Mouse (Mus musculus): ENCODE results near the gene Spry2. TPM values are rescaled to one million over a fixed set of nuclear protein-coding genes. Genes with fewer than 3 reads are reported as not detected.

Gene Spry2
- polyA plus RNA-seq, 1 experiment from 2014 or later: 80.3 TPM

GRCm38 (mm10) chr14:105905509-105905908, 8.9 kb upstream of the Spry2 start:
- no peaks in the 10 kb centered on the region for H3K4me1 ChIP-seq (replicated peaks)

GRCm38 (mm10) chr14:105902807-105903206, 6.2 kb upstream of the Spry2 start:
- no peak for ATAC-seq (ENCODE audit: insufficient number of reproducible peaks, insufficient read depth, low FRiP score, low TSS enrichment, low read depth)
- H3K9me3 ChIP-seq: no peaks in the 10 kb centered on the region
- H3K36me3 ChIP-seq: no peaks in the 10 kb centered on the region
- H3K27ac ChIP-seq: no peak overlapping the region
- H3K4me3 ChIP-seq (replicated peaks): no peak overlapping the region
- no peak overlapping the region for H3K4me2 ChIP-seq
- peaks cover 4% of the 10 kb centered on the region for H3K4me1 ChIP-seq (replicated peaks)
- no peak overlapping the region for H3K9ac ChIP-seq (replicated peaks)
- no peaks in the 10 kb centered on the region for H3K27me3 ChIP-seq
- 85% methylated on average over 7 of the region's 7 CpGs for WGBS

More at GRCm38 (mm10) chr14:105905509-105905908, 8.9 kb upstream of the Spry2 start:
- H3K9me3 ChIP-seq: no peaks in the 10 kb centered on the region
- no peak for ATAC-seq (ENCODE audit: insufficient number of reproducible peaks, insufficient read depth, low FRiP score, low TSS enrichment, low read depth)
- no peak overlapping the region for H3K9ac ChIP-seq (replicated peaks)
- no peak overlapping the region for H3K4me2 ChIP-seq
- no peak overlapping the region for H3K27ac ChIP-seq
- H3K27me3 ChIP-seq: no peaks in the 10 kb centered on the region
- no peak overlapping the region for H3K4me3 ChIP-seq (replicated peaks)
- no peaks in the 10 kb centered on the region for H3K36me3 ChIP-seq
- WGBS: 94% methylated on average over 4 of the region's 4 CpGs

- Histone ChIP-seq H3K4me2 (no peak overlapping the region), H3K36me3 (no peaks in the 10 kb centered on the region), H3K27me3 (no peaks in the 10 kb centered on the region), H3K4me3 (replicated peaks) (no peak overlapping the region), H3K9ac (replicated peaks) (no peak overlapping the region), H3K4me1 (replicated peaks) (peaks cover 4% of the 10 kb centered on the region), H3K9me3 (no peaks in the 10 kb centered on the region), H3K27ac (no peak overlapping the region)
- no peak for ATAC-seq (ENCODE audit: insufficient number of reproducible peaks, insufficient read depth, low FRiP score, low TSS enrichment, low read depth)
- WGBS: 89% methylated on average over 3 of the region's 3 CpGs
These were observed 4.2 kb upstream of the Spry2 start for GRCm38 (mm10) chr14:105900841-105901240.

GRCm38 (mm10) chr14:105899116-105899515, 2.5 kb upstream of the Spry2 start:
- H3K36me3 ChIP-seq: no peaks in the 10 kb centered on the region
- H3K9ac ChIP-seq (replicated peaks): peak overlapping the region; percentile 99

GRCm38 (mm10) chr14:105898266-105899111, 1.9 kb upstream of the Spry2 start:
- Histone ChIP-seq H3K4me2 (peak overlapping the region; percentile 89), H3K27ac (peak overlapping the region; percentile 99), H3K9me3 (no peaks in the 10 kb centered on the region), H3K36me3 (peaks cover 2% of the 10 kb centered on the region; the same call in 1 of the 2 replicates), H3K9ac (replicated peaks) (peak overlapping the region; percentile 99), H3K27me3 (no peaks in the 10 kb centered on the region), H3K4me3 (replicated peaks) (peak overlapping the region; percentile 86), H3K4me1 (replicated peaks) (peaks cover 11% of the 10 kb centered on the region)
- ATAC-seq (ENCODE audit: insufficient number of reproducible peaks, insufficient read depth, low FRiP score, low TSS enrichment, low read depth): no peak; the same call in 1 of the 2 replicates
- WGBS: under 1% methylated on average over 58 of the region's 58 CpGs

More at GRCm38 (mm10) chr14:105899116-105899515, 2.5 kb upstream of the Spry2 start:
- Histone ChIP-seq H3K4me2 (peak overlapping the region; percentile 89), H3K4me1 (replicated peaks) (peaks cover 5% of the 10 kb centered on the region), H3K4me3 (replicated peaks) (peak overlapping the region; percentile 86), H3K27me3 (no peaks in the 10 kb centered on the region), H3K27ac (peak overlapping the region; percentile 99), H3K9me3 (no peaks in the 10 kb centered on the region)
- WGBS: 2% methylated on average over 11 of the region's 11 CpGs
- no peak for ATAC-seq (ENCODE audit: insufficient number of reproducible peaks, insufficient read depth, low FRiP score, low TSS enrichment, low read depth)

- no peaks in the 10 kb centered on the region for H3K27me3 ChIP-seq
- H3K36me3 ChIP-seq: peaks cover 10% of the 10 kb centered on the region
- peak; percentile 4 for ATAC-seq (ENCODE audit: insufficient number of reproducible peaks, insufficient read depth, low FRiP score, low TSS enrichment, low read depth)
- peak overlapping the region; percentile 99 for H3K9ac ChIP-seq (replicated peaks)
- WGBS: 0% methylated on average over 28 of the region's 28 CpGs
- peak overlapping the region; percentile 99 for H3K27ac ChIP-seq
- no peaks in the 10 kb centered on the region for H3K9me3 ChIP-seq
- H3K4me1 ChIP-seq (replicated peaks): peaks cover 19% of the 10 kb centered on the region
- H3K4me2 ChIP-seq: peak overlapping the region; percentile 89
- peak overlapping the region; percentile 86 for H3K4me3 ChIP-seq (replicated peaks)
These were observed 1.0 kb upstream of the Spry2 start for GRCm38 (mm10) chr14:105897569-105898101.

- no peaks in the 10 kb centered on the region for H3K27me3 ChIP-seq
- H3K4me3 ChIP-seq (replicated peaks): peak overlapping the region; percentile 86
- H3K4me1 ChIP-seq (replicated peaks): peaks cover 28% of the 10 kb centered on the region
- H3K4me2 ChIP-seq: peak overlapping the region; percentile 89
- ATAC-seq (ENCODE audit: insufficient number of reproducible peaks, insufficient read depth, low FRiP score, low TSS enrichment, low read depth): no peak
- H3K9me3 ChIP-seq: no peaks in the 10 kb centered on the region
- WGBS: under 1% methylated on average over 49 of the region's 50 CpGs
- H3K27ac ChIP-seq: peak overlapping the region; percentile 99
- peak overlapping the region; percentile 99 for H3K9ac ChIP-seq (replicated peaks)
- H3K36me3 ChIP-seq: peaks cover 15% of the 10 kb centered on the region
These were observed 513 bp downstream of the Spry2 start for GRCm38 (mm10) chr14:105895961-105896651.

GRCm38 (mm10) chr14:105894971-105895873, 1.4 kb downstream of the Spry2 start:
- H3K9ac ChIP-seq (replicated peaks): peak overlapping the region; percentile 99
- under 1% methylated on average over 35 of the region's 36 CpGs for WGBS
- H3K9me3 ChIP-seq: no peaks in the 10 kb centered on the region
- H3K4me2 ChIP-seq: peak overlapping the region; percentile 89
- peak overlapping the region; percentile 86 for H3K4me3 ChIP-seq (replicated peaks)
- ATAC-seq (ENCODE audit: insufficient number of reproducible peaks, insufficient read depth, low FRiP score, low TSS enrichment, low read depth): no peak
- peaks cover 35% of the 10 kb centered on the region for H3K4me1 ChIP-seq (replicated peaks)
- peaks cover 16% of the 10 kb centered on the region for H3K36me3 ChIP-seq
- H3K27ac ChIP-seq: peak overlapping the region; percentile 99
- H3K27me3 ChIP-seq: no peaks in the 10 kb centered on the region

GRCm38 (mm10) chr14:105893623-105893995, 3.0 kb downstream of the Spry2 start:
- H3K27ac ChIP-seq: peak overlapping the region; percentile 66
- no peaks in the 10 kb centered on the region for H3K27me3 ChIP-seq
- 13% methylated on average over 9 of the region's 9 CpGs for WGBS
- peak overlapping the region; percentile 89 for H3K4me2 ChIP-seq
- peaks cover 32% of the 10 kb centered on the region for H3K4me1 ChIP-seq (replicated peaks)
- ATAC-seq (ENCODE audit: insufficient number of reproducible peaks, insufficient read depth, low FRiP score, low TSS enrichment, low read depth): no peak
- H3K36me3 ChIP-seq: peaks cover 27% of the 10 kb centered on the region
- peak overlapping the region; percentile 99 for H3K9ac ChIP-seq (replicated peaks)
- no peaks in the 10 kb centered on the region for H3K9me3 ChIP-seq
- peak overlapping the region; percentile 86 for H3K4me3 ChIP-seq (replicated peaks)

- H3K4me2 ChIP-seq: peak overlapping the region; percentile 89
- H3K36me3 ChIP-seq: peaks cover 27% of the 10 kb centered on the region
- H3K4me1 ChIP-seq (replicated peaks): peaks cover 32% of the 10 kb centered on the region
- H3K4me3 ChIP-seq (replicated peaks): peak overlapping the region; percentile 86
- H3K27ac ChIP-seq: peak overlapping the region; percentile 66
- ATAC-seq (ENCODE audit: insufficient number of reproducible peaks, insufficient read depth, low FRiP score, low TSS enrichment, low read depth): no peak
- 33% methylated on average over 24 of the region's 24 CpGs for WGBS
- no peaks in the 10 kb centered on the region for H3K9me3 ChIP-seq
- H3K27me3 ChIP-seq: no peaks in the 10 kb centered on the region
- H3K9ac ChIP-seq (replicated peaks): peak overlapping the region; percentile 99
These were observed 3.5 kb downstream of the Spry2 start for GRCm38 (mm10) chr14:105892941-105893622.
